Mouse (Mus musculus): Measurements from ENCODE around the gene Cog1.
"Not testable (repeated sequence)": the region's sequence is repeated elsewhere in the genome, so short reads cannot be mapped to it uniquely, and the experiment has no call there.

Cog1 gene

DNA sequence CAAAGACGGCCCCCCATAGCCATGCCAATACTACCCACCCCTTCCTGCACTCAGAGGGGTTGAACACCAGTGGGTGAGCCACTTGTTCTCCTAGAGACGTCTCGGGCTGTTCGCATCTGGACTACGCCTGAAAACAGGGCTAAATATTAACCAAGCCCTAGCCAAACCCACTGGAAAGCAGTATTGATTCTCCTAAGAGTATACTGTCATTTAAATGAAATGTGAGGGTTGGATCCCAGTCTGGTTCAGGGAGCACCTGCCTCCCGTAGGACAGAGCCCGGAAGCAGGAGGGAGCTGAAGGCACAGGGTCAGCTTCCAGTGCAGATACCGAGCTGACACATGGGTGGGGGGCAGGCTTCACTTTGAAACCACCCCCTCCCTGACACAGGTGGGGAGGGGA is 17.1 kb upstream of the Cog1 start:
- no peak for DNase-seq (ENCODE audit: low read depth, low spot score)

DNA sequence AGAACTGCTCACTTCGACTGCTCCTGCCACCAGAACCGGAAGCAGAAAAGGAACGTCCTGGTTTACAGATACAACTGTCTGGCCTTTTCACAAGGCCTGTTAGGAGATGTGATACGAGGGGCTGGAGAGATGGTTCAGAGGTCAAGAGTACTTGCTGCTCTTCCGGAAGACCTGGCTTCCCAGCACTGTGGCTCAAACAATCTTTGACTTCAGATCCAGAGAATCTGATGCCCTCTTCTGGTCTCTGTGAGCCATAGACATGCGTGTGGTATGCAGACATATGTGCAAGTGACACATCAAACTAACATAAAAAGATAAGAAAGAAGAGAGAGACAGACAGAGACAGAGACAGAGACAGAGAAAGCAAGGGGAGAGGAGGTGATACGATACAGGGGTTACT is 16.7 kb upstream of the Cog1 start:
- no peak for DNase-seq (ENCODE audit: low read depth, low spot score)

DNA sequence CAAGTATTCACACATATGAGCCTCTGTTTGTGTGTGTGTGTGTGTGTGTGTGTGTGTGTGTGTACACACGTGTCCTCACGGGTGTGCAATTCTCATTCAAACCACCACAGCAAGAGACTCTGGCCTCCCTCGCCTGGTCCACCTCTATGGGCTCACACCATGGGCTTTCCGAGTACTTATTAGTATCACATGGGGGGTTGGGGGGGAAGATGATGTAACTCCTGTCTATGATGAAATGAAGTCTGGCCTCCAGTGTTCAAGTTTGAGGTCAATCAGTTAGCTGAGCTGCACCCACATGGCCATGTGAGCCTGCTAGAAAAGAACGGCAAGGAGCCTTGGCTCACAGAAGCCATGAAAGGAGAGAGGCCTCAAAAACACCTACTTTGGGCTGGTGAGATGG is 15.6 kb upstream of the Cog1 start:
- no peak for DNase-seq (ENCODE audit: low read depth, low spot score)

DNA sequence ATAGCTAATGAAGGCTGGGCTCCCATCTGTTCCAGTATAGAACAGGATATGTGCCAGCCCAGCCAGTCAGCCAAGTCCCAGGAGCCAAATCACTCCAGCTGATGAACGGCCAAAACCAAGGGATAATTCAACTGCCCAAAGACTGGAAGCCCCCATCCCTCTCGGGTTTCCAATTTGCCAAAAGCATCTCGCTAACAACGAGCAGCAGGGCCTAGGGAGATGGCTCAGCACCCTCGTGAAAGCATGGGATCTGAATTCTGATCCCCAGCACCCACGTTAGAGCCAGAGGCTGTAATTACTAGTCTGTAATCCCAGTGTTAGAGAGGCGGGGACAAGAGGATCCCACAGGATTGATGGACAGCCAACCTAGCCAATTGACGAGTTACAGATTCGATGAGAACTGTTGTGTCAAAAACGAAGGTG is 14.3 kb upstream of the Cog1 start:
- no peak for DNase-seq (ENCODE audit: low read depth, low spot score)

DNA sequence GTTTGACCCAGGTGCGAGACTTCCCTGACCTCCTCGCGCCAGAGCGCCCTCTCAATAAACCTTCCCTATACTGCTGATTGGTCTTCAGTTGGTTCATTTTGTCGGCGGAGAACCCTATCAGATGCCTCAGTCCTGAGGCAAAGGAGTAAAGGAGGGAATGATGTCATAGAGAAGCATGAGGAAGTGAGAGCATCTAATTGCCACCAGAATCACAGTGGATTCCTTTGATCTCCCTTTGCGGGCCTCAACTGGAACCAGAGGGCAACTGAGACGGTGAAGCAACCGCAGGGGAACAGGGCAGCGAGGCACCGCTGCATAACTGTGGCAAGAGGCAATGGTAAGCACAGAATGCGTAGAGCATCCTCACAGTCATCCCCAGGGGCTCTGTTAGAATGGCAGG is 10.3 kb upstream of the Cog1 start:
- no peak for DNase-seq (ENCODE audit: low read depth, low spot score)

DNA sequence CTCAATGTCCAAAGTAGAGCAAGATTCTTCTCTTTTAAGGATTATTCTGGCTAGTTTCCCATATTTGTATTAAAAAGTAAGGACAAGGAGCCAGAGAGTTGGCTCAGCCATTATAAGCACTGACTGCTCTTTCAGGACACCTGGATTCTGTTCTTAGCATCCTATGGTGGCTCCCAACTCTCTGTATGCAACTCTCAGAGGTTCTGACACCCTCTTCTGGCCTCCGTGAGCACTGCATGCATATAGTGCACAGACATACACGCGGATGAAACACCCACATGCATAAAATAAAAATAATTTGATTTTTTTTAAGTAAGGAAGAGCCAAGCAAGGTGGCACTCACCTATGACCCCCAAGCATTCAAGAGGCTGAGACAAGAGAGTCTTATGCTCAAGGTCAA is 3.8 kb upstream of the Cog1 start:
- DNase-seq (ENCODE audit: low read depth, low spot score) = no peak

DNA sequence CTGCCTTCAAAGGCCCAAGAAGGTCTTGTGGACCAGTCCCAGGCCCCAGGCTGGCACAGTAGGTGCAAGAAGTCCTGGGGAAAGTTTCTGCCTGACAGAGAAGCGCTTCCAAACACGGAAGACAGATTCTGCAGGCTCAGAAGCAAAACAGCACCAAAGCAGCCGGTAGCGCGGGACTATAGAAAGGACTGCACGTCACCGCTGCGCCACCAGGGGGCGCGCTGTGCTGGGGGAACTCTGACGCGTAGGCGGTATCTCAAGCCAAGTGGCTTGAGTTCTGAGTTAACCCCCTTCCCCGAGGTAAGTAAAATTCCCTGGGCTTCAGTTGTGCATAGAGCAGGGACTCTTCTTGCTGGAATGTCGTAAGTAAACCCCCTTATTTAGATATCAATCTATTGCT is 817 bp upstream of the Cog1 start:
- DNase-seq (ENCODE audit: low read depth, low spot score) = peak; percentile 87

DNA sequence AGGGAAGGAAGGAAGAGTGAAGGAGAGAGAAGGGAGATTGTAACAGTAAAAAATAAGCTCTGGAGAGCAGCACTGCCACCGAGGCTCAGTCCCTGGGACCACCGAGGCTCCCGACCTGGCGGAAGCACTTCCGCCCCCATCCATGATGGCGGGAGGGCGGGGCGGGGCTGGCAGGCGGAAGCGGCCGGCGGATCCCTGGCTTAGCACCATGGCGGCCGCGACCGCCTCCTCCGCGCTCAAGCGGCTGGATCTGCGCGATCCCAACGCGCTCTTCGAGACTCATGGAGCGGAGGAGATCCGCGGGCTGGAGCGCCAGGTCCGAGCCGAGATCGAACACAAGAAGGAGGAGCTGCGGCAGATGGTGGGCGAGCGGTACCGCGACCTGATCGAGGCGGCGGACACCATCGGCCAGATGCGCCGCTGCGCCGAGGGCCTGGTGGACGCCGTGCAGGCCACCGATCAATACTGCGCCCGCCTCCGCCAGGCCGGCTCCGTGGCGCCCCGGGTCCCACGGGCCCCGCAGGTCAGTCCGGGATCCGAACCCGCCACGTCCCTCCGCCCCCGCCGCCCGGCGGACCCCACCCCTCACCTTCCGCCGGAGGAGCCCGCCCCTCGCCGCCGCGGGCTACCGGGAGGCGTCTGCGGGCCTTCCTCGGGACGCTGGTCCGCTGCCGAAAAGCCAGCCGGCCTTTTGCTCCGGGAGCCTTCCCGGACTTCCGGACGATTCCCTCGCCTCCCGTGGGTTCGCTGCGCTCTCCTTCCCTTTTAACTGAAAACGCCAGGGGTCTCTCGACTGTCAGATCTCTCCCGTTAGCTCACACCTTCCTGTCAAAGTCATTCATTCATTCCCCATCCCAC is 613 bp downstream of the Cog1 start, which contains the start of gene Slc39a11:
Gene Slc39a11 (minus strand): TSS at position 727 of the 858 bp plus-strand sequence.
- DNase-seq (ENCODE audit: low read depth, low spot score) = peak; percentile 81

DNA sequence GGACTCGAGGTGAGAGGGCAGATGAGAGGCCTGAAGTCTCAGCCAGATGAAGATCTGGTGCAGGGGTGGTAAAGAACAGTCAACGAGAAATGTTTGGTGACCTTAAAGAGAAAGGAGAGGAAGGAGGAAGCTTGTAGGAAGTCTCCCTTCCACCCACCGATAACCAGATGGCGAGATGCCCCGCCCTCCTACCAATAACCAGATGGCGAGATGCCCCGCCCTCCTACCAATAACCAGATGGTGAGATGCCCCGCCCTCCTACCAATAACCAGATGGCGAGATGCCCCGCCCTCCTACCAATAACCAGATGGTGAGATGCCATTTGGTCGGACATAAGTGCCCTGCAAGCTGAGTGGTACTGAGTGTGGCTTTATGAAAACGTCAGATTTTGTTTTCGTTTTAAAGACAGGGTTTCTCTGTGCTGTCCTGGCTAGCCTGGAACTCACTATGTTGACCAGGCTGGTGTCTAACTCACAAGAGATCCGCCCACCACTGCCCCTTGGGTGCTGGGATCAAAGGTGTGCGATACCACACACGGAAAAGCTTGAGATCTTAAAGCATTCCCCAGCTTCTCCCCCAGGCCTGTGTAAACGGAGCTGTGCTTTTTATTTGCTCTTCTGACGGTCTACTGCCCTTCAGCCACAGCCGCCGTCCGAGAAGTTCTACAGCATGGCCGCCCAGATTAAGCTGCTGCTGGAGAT is 2.4 kb downstream of the Cog1 start:
- peak; percentile 61 for DNase-seq (ENCODE audit: low read depth, low spot score)

DNA sequence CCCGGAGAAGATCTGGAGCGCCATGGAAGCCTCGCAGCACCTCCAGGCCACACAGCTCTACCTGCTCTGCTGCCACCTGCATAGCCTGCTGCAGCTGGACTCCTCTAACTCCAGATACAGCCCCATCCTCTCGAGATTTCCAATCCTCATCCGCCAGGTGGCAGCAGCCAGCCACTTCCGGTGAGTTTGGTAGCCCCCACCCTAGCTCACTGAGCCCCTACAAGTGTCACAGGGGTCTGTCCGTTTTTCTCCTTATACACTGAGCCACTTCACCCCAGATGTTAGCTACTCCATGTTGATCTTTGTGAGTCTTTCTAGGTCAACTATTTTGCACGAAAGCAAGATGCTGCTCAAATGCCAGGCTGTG is 2.9 kb downstream of the Cog1 start:
- DNase-seq (ENCODE audit: low read depth, low spot score) = peak; percentile 70

DNA sequence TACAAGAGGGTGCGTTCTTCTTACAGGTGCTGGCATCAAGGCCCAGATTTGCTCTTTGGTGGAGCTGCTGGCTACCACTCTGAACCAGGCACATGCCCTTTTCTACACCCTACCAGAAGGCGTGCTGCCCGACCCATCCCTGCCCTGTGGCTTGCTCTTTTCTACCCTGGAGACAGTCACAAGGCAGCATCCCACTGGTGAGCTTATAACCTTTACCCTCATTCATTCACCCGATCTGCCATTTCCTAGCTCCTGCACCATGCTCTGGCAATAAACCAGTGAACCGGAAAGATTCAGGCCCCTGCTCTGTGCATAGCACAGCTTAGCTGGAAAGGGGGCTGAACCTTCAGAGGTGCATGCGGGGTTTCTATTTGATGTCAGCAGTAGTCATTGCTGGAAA is 3.5 kb downstream of the Cog1 start:
- no peak for DNase-seq (ENCODE audit: low read depth, low spot score)

DNA sequence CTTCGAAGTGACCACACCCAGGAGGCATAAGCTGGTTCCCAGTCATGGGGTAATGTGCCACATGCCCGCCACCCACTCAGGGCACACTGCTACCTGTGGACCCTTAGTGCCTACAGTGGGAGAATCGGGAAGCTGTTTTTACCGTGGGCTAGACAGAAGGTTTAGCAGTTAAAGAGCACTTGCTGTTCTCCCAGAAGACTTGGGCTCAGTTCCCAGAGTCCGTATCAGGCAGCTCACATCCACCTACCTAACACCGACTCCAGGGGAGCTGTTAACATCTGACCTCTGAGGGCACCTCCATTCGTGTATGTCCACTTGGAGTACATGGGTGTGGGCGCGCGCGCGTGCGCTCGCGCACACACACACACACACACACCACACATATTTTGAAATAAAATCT is 5.1 kb downstream of the Cog1 start:
- peak; percentile 52 for DNase-seq (ENCODE audit: low read depth, low spot score)

DNA sequence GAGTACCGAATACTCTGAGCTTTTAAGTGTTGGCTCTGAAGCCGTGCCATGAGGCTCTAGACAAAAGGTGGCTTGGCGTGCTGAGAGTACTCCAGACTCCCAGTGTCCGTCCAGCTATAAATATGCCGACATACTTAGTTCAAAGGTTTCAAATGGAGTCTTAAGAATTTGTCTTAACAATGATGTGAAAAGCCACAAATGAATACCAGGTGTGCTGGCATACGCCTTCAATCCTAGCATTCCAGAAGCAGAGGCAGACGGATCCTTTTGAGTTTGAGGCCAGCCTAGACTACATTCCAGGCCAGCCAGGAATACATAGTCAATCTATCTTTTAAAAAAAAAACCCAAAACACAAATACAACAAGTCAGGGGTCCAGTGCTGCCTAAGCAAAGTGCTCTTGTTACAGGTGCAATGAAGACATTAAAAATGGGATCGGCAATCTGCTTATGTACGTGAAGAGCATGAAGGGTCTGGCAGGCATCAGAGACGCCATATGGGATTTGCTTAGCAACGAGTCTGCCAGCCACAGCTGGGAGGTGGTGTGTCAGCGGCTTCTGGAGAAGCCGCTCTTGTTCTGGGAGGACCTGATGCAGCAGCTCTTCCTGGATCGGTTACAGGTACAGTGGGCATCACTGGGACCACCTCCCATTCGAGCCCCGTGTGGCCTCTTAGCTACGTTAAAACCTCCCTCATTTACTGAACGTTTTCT is 5.7 kb downstream of the Cog1 start:
- peak; percentile 78 for DNase-seq (ENCODE audit: low read depth, low spot score)

DNA sequence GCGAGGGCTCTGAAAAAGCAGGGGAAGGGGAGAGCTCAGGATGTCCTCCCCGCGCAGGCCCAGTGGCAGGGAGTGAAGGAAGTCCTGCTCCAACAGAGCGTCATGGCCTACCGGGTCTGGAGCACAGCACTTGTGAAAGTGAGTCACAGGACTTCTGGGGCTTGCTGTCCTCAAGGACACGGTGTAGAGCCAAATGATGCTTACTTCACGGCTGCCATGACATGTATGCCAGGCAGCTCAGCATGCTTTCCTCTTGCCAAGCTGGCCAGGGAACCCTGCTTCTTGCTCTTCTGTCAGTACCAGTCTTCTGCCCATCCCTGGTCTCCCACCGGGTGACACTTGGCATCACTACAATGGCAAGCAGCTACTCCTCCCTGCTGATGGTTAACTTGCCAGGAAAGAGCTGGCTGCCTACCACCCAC is 7.6 kb downstream of the Cog1 start:
- DNase-seq (ENCODE audit: low read depth, low spot score) = peak; percentile 98

DNA sequence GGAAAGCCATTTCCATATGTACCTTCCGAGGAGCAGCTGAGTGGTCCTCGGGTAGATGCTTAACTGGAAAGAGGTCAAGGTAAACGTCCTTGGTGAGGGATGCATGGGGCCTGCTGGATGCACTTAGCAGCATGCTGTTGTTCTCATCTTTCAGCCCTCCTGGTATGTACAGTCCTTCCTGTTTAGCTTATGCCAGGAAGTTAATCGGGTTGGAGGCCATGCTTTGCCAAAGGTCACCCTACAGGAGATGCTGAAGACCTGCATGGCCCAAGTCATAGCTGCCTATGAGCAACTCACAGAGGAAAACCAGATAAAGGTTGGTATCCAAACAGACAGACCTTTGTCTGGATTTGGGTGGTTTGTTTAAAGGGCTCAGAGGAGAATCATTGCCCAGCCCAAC is 8.3 kb downstream of the Cog1 start:
- DNase-seq (ENCODE audit: low read depth, low spot score) = no peak

DNA sequence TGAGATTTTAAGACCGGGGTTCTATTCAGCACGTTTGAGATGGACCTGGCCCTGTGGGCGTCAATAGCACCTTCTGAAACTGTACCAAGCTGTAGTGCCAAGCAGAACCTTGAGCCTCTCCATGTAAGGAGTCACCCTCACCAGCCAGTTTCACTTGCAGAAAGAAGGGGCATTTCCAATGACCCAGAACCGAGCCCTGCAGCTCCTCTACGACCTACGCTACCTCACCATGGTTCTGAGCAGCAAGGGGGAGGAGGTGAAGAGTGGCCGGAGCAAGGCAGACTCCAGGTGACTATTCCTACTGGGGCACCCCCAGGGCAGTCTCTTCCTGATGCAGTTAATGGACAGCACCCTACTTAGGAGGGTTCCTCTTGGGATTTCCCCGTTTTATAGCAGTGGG is 9.3 kb downstream of the Cog1 start:
- DNase-seq (ENCODE audit: low read depth, low spot score) = no peak

DNA sequence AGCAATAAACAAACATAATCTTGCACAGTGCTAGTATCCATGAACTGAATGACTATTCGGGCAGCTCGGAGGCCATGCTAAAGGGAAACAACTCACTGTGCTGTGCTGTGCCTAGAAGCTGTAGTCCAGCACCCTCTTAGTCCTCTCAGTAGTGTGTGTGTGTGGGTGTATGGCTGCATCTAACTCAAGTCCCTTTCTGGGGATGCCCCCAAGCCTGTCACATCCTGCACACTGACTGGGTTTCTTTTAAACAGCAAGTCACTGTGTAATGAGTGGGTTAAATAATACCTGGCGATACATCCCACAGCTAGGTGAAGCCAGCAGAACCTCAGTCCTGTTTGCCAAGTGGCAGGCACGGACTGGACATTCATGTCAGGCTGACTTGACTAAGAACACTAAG is 9.8 kb downstream of the Cog1 start:
- DNase-seq (ENCODE audit: low read depth, low spot score) = no peak

DNA sequence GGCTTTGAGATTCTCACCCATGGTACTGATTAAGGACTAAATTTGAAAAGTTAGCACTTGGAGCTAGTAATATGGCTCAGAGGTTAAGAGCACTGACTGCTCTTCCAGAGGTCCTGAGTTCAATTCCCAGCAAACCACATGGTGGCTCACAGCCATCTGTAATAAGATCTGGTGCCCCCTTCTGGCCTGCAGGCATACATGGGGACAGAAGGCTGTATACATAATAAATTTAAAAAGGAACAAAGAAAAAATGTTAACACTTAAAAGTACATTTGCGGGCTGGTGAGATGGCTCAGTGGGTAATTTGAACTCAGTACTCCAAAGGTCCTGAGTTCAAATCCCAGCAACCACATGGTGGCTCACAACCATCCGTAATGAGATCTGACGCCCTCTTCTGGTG is 11.2 kb downstream of the Cog1 start:
- not testable (repeated sequence) for DNase-seq (ENCODE audit: low read depth, low spot score)

DNA sequence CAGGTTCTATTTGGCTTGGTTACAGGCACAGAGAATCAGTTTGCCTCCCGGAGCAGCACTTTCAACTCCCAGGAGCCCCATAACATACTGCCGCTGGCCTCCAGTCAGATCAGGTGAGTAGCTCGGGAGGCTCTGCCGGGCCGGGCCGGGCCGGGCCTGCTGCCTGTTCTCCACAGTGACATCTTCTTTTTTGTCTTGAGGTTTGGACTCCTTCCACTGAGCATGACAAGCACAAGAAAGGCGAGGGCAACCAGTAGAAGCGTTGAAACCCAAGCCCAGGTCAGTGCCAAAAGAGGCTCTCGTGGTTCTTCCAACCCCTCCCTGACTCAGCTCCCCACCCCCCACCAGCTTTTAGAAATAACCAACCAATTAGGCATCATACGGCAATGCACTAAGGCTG is 12.0 kb downstream of the Cog1 start:
- DNase-seq (ENCODE audit: low read depth, low spot score) = no peak

DNA sequence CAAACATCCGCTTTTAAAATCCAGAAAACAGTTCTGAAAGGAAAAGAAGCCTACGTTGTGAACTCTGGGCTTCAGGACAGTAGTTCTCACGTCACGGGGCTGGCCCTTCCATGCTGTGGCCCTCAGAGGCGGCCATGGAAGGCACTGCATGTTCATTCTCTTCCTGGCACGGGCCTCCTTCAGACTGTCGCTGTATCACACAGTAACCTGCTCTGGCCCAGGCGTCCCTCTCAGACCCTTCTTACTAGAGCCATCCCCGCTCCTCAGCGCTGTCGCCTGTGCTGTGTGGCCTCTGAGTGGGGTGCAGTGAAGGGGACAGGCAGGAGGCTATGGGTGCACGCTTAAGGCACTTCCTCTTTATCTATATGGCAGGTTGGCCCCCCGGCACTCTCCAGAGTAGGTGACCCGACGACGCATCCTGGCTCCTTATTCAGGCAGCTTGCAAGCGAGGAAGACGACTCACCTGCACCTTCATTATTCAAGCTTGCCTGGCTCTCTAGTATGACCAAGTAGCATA is 12.9 kb downstream of the Cog1 start:
- no peak for DNase-seq (ENCODE audit: low read depth, low spot score)

DNA sequence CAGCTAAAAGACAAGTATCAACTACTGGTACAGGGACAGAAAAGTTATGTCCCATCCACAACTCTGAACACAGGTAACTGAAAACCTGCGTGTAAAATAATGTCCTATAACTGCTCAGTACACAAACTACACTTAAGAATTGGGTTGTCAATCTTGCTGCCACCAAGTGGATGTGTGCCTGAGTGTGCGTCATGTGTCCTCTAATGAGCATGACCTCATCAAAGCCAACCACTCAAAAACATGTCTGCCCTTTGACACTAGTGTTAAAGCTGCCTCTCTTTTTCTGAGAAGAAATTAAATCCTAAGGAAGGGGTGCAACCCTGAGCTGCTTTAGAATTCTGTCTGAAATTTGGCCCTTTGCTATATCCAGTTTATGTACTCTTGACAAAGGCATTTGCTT is 15.3 kb downstream of the Cog1 start:
- DNase-seq (ENCODE audit: low read depth, low spot score) = no peak

DNA sequence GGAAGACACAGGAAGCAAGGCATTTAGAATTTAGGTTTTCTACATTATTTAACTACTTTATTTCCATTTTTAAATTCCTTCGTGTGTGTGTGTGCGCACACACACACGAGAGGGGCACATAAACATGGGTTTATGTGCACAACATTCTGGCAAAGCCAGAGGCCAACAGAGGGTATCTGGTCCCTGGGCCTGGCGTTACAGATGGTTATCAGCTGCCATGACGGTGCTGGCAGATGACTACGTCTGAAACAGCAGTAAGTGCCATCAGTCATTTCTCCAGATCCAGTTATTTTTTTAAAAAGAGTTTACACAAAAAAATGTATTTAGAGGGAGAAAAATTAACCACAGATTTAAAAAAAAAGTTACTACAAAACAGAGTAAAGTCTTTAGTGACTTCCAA is 17.2 kb downstream of the Cog1 start:
- DNase-seq (ENCODE audit: low read depth, low spot score) = no peak

Data from brain, adult 2 months (tissue).